Mouse (Mus musculus): ENCODE measurements at regions not wholly inside any gene's neighbourhood (a gene's known extent, or its start where the extent isn't known, plus 50 kb on each side); places are given as distances from the start of the nearest gene placed in this dataset.
"Not testable (repeated sequence)": the region's sequence is repeated elsewhere in the genome, so short reads cannot be mapped to it uniquely, and the experiment has no call there.

- Histone ChIP-seq H3K79me2 (ENCODE audit: control insufficient read depth, insufficient read depth, low read length) (no peaks in the 10 kb centered on the region), H3K27ac (replicated peaks; ENCODE audit: insufficient read depth, low read depth, low read length) (no peak overlapping the region), H3K27me3 (ENCODE audit: control insufficient read depth, insufficient read depth, low read length) (no peaks in the 10 kb centered on the region), H3K36me3 (ENCODE audit: control insufficient read depth, insufficient read depth, low read length) (no peaks in the 10 kb centered on the region), H3K4me1 (ENCODE audit: control insufficient read depth, insufficient read depth, low read length) (no peaks in the 10 kb centered on the region), H3K4me3 (ENCODE audit: insufficient read depth, low read depth, low read length) (no peak overlapping the region), H3K9ac (ENCODE audit: low read depth, low read length) (no peak overlapping the region)
- TF ChIP-seq POLR2A (IDR thresholded peaks at IDR 0.05; ENCODE audit: extremely low read depth, insufficient read depth, low read length), result no peak
- TF ChIP-seq CTCF (IDR thresholded peaks at IDR 0.05; ENCODE audit: low read depth, low read length), result no peak
- DNase-seq (ENCODE audit: extremely low read depth, low read depth, low spot score), result no peak
- WGBS, result 6% methylated on average over 15 of the region's 15 CpGs
Measured at GRCm38 (mm10) chr2:162867516-162868029, 63.8 kb upstream of the Srsf6 start.

DNA sequence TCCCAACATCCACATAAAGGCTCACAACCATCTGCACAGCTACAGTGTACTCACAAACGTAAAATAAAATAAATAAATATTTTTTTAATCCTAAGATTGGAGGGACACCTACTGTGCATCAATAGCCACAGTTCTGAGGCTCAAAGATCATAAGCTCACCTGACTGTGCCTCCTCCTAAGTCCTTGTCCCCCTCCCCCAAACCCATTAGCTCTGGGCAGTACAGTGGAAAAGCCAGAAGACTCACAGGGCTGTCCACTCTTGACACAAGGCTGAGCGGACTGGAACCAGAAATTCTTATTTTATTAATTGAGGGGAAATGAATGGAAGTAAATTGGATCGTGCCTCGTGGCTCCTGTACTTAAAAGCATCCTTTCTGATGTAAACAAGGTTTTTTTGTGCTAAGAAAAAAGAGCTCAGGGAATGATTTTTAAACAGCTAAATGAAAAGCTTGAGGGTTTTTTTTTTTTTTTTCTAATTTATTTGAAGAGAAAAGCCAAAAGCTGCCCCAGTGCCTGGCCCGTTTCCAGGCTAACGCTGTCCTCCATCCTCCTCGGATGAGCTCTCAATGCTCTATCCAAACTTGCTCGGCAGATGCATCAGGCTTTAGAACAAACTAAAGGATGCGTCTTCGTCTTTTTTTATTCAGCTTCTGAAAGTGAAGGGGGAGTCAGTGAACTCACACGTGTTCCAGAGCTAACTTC is 64.6 kb upstream of the Srsf6 start:
- no peaks in the 10 kb centered on the region for H3K27me3 ChIP-seq (ENCODE audit: control insufficient read depth, insufficient read depth, low read length)
- TF ChIP-seq POLR2A (IDR thresholded peaks at IDR 0.05; ENCODE audit: extremely low read depth, insufficient read depth, low read length) (no peak), CTCF (IDR thresholded peaks at IDR 0.05; ENCODE audit: low read depth, low read length) (no peak)
- H3K36me3 ChIP-seq (ENCODE audit: control insufficient read depth, insufficient read depth, low read length), result no peaks in the 10 kb centered on the region
- H3K4me1 ChIP-seq (ENCODE audit: control insufficient read depth, insufficient read depth, low read length), result no peaks in the 10 kb centered on the region
- no peak overlapping the region for H3K9ac ChIP-seq (ENCODE audit: low read depth, low read length)
- H3K79me2 ChIP-seq (ENCODE audit: control insufficient read depth, insufficient read depth, low read length), result no peaks in the 10 kb centered on the region
- H3K4me3 ChIP-seq (ENCODE audit: insufficient read depth, low read depth, low read length), result no peak overlapping the region
- WGBS, result 25% methylated on average over 11 of the region's 11 CpGs
- H3K27ac ChIP-seq (replicated peaks; ENCODE audit: insufficient read depth, low read depth, low read length), result no peak overlapping the region
- DNase-seq (ENCODE audit: extremely low read depth, low read depth, low spot score), result no peak

GRCm38 (mm10) chr2:162864571-162864970 is 66.8 kb upstream of the Srsf6 start:
- no peaks in the 10 kb centered on the region for H3K4me1 ChIP-seq (ENCODE audit: control insufficient read depth, insufficient read depth, low read length)
- H3K79me2 ChIP-seq (ENCODE audit: control insufficient read depth, insufficient read depth, low read length), result no peaks in the 10 kb centered on the region
- H3K4me3 ChIP-seq (ENCODE audit: insufficient read depth, low read depth, low read length), result no peak overlapping the region
- no peaks in the 10 kb centered on the region for H3K27me3 ChIP-seq (ENCODE audit: control insufficient read depth, insufficient read depth, low read length)
- H3K9ac ChIP-seq (ENCODE audit: low read depth, low read length), result no peak overlapping the region
- no peak overlapping the region for H3K27ac ChIP-seq (replicated peaks; ENCODE audit: insufficient read depth, low read depth, low read length)
- no peak for TF ChIP-seq POLR2A (IDR thresholded peaks at IDR 0.05; ENCODE audit: extremely low read depth, insufficient read depth, low read length)
- no peaks in the 10 kb centered on the region for H3K36me3 ChIP-seq (ENCODE audit: control insufficient read depth, insufficient read depth, low read length)
- DNase-seq (ENCODE audit: extremely low read depth, low read depth, low spot score), result peak; percentile 6
- 53% methylated on average over 1 of the region's 1 CpGs for WGBS

- WGBS, result 68% methylated on average over 6 of the region's 6 CpGs
- no peaks in the 10 kb centered on the region for H3K27me3 ChIP-seq (ENCODE audit: control insufficient read depth, insufficient read depth, low read length)
- no peaks in the 10 kb centered on the region for H3K79me2 ChIP-seq (ENCODE audit: control insufficient read depth, insufficient read depth, low read length)
- TF ChIP-seq POLR2A (IDR thresholded peaks at IDR 0.05; ENCODE audit: extremely low read depth, insufficient read depth, low read length) (no peak), CTCF (IDR thresholded peaks at IDR 0.05; ENCODE audit: low read depth, low read length) (no peak)
- H3K9ac ChIP-seq (ENCODE audit: low read depth, low read length), result no peak overlapping the region
- H3K27ac ChIP-seq (replicated peaks; ENCODE audit: insufficient read depth, low read depth, low read length), result no peak overlapping the region
- no peak for DNase-seq (ENCODE audit: extremely low read depth, low read depth, low spot score)
- H3K4me3 ChIP-seq (ENCODE audit: insufficient read depth, low read depth, low read length), result no peak overlapping the region
- no peaks in the 10 kb centered on the region for H3K4me1 ChIP-seq (ENCODE audit: control insufficient read depth, insufficient read depth, low read length)
- no peaks in the 10 kb centered on the region for H3K36me3 ChIP-seq (ENCODE audit: control insufficient read depth, insufficient read depth, low read length)
Measured at GRCm38 (mm10) chr2:162854606-162855005, 76.7 kb upstream of the Srsf6 start.

GRCm38 (mm10) chr2:162853576-162853975 is 77.8 kb upstream of the Srsf6 start:
- Histone ChIP-seq H3K27ac (replicated peaks; ENCODE audit: insufficient read depth, low read depth, low read length) (no peak overlapping the region), H3K9ac (ENCODE audit: low read depth, low read length) (no peak overlapping the region), H3K4me1 (ENCODE audit: control insufficient read depth, insufficient read depth, low read length) (no peaks in the 10 kb centered on the region), H3K4me3 (ENCODE audit: insufficient read depth, low read depth, low read length) (no peak overlapping the region), H3K79me2 (ENCODE audit: control insufficient read depth, insufficient read depth, low read length) (no peaks in the 10 kb centered on the region), H3K36me3 (ENCODE audit: control insufficient read depth, insufficient read depth, low read length) (no peaks in the 10 kb centered on the region), H3K27me3 (ENCODE audit: control insufficient read depth, insufficient read depth, low read length) (no peaks in the 10 kb centered on the region)
- TF ChIP-seq CTCF (IDR thresholded peaks at IDR 0.05; ENCODE audit: low read depth, low read length) (no peak), POLR2A (IDR thresholded peaks at IDR 0.05; ENCODE audit: extremely low read depth, insufficient read depth, low read length) (no peak)
- WGBS, result 41% methylated on average over 7 of the region's 7 CpGs
- peak; percentile 79 for DNase-seq (ENCODE audit: extremely low read depth, low read depth, low spot score)

GRCm38 (mm10) chr2:162841761-162842160 is 89.6 kb upstream of the Srsf6 start:
- not testable (repeated sequence) for H3K79me2 ChIP-seq (ENCODE audit: control insufficient read depth, insufficient read depth, low read length); H3K4me3 ChIP-seq (ENCODE audit: insufficient read depth, low read depth, low read length); H3K36me3 ChIP-seq (ENCODE audit: control insufficient read depth, insufficient read depth, low read length); DNase-seq (ENCODE audit: extremely low read depth, low read depth, low spot score); H3K27me3 ChIP-seq (ENCODE audit: control insufficient read depth, insufficient read depth, low read length); H3K27ac ChIP-seq (replicated peaks; ENCODE audit: insufficient read depth, low read depth, low read length); H3K9ac ChIP-seq (ENCODE audit: low read depth, low read length); H3K4me1 ChIP-seq (ENCODE audit: control insufficient read depth, insufficient read depth, low read length)
- 87% methylated on average over 9 of the region's 9 CpGs for WGBS
